Mouse (Mus musculus) E14TG2a.4 (cell line): ENCODE measurements around the gene Tsr3.
"Not testable (repeated sequence)": the region's sequence is repeated elsewhere in the genome, so short reads cannot be mapped to it uniquely, and the experiment has no call there.

Source experiments
- H3K27me3 ChIP-seq: 2 replicates; pipeline ENCODE4 v1.6.1; 2014; ENCODE audit warnings: low read length, control low read depth; ENCODE audit not compliant: insufficient read depth
- H3K36me3 ChIP-seq: 2 replicates; pipeline ENCODE4 v1.6.1; 2014; ENCODE audit warnings: low read length, control low read depth; ENCODE audit not compliant: insufficient read depth
- H3K4me1 ChIP-seq: replicated peaks from 2 replicates; pipeline ENCODE4 v1.6.1; 2014; ENCODE audit warnings: low read depth, low read length, control low read depth
- H3K4me3 ChIP-seq: replicated peaks from 2 replicates; pipeline ENCODE4 v1.5.1; 2014; ENCODE audit warnings: mild to moderate bottlenecking, low read length
- H3K9me3 ChIP-seq: 2 replicates; pipeline ENCODE4 v1.6.1; 2014; ENCODE audit warnings: low read length, control low read depth
- CTCF ChIP-seq: conservative IDR thresholded peaks from 2 replicates; pipeline ENCODE4 v1.5.1; 2014; ENCODE audit warnings: low read length
- NANOG ChIP-seq: IDR thresholded peaks from 2 replicates; pipeline ENCODE4 v1.6.1; 2014; ENCODE audit warnings: borderline replicate concordance, low read length, mixed read lengths
- POU5F1 ChIP-seq: IDR thresholded peaks from 2 replicates; pipeline ENCODE4 v1.6.1; 2014; ENCODE audit warnings: low read length, borderline replicate concordance

Gene Tsr3

GRCm38 (mm10) chr17:25220746-25221145, 19.2 kb upstream of the Tsr3 start:
- TF ChIP-seq POU5F1 (no peak), NANOG (no peak), CTCF (no peak)
- Histone ChIP-seq H3K9me3 (no peaks in the 10 kb centered on the region), H3K4me1 (peaks cover 32% of the 10 kb centered on the region), H3K4me3 (no peak overlapping the region), H3K36me3 (peaks cover 70% of the 10 kb centered on the region), H3K27me3 (no peaks in the 10 kb centered on the region)

DNA sequence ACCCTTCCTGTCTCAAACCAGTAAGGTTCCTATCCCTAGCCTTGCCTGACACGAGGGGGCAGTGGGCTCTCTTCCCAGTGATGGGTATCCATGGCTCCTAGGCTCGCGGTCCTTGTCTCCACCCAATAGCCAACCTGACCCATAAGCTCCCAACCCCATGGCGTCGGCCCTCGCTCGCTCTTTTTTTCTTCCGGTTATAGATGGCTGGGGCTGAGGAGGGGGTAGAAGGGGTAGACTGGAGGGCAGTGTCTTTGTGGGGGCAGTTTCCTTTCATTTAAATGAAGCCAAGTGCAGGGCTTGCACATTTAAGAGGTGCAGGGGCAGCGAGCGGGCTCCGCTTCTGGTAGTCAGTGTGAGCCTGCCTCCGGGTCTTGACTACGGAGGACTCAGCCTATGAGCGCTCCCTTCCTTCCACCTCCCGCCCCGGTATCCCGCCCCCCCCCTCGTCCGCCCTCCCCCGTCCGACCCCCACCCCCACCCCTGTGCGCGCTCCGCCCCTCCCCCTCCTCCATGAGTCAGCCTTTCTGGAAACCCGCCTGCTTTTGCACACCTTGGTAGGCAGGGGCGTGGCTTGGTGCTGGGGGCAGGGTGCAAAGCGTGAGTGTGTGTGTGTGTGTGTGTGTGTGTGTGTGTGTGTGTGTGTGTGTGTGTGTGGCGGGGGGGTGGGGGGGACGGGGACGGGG, 18.0 kb upstream of the Tsr3 start:
- Histone ChIP-seq H3K4me3 (peak overlapping the region; percentile 76), H3K9me3 (no peaks in the 10 kb centered on the region), H3K4me1 (peaks cover 32% of the 10 kb centered on the region), H3K27me3 (no peaks in the 10 kb centered on the region), H3K36me3 (peaks cover 70% of the 10 kb centered on the region)
- no peak for TF ChIP-seq NANOG
- no peak for TF ChIP-seq POU5F1
- no peak for TF ChIP-seq CTCF

DNA sequence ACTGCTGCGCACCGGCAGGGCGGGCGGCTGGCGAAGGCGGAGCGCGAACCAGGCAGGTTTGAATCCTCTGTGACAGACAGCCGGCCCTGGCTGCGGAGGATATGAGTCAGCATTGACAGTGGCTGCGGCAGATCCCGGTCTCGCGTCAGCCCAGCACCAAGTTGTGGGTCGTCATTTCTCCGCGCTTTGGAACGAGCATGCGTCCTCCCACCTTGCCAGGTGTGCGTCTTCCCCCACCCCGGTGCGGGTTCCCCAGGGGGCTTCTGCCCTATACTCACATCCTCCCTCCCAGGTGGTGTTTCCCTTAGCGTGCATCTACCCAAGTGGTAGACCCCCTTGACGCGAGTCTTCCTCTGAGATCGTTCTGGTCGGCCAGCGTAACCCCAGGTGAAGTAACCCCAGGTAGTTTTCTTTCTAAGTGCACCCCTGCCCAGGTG, 17.4 kb upstream of the Tsr3 start:
- H3K36me3 ChIP-seq = peaks cover 72% of the 10 kb centered on the region
- peaks cover 32% of the 10 kb centered on the region for H3K4me1 ChIP-seq
- not testable (repeated sequence) for H3K9me3 ChIP-seq, H3K27me3 ChIP-seq
- peak overlapping the region; percentile 73 for H3K4me3 ChIP-seq

DNA sequence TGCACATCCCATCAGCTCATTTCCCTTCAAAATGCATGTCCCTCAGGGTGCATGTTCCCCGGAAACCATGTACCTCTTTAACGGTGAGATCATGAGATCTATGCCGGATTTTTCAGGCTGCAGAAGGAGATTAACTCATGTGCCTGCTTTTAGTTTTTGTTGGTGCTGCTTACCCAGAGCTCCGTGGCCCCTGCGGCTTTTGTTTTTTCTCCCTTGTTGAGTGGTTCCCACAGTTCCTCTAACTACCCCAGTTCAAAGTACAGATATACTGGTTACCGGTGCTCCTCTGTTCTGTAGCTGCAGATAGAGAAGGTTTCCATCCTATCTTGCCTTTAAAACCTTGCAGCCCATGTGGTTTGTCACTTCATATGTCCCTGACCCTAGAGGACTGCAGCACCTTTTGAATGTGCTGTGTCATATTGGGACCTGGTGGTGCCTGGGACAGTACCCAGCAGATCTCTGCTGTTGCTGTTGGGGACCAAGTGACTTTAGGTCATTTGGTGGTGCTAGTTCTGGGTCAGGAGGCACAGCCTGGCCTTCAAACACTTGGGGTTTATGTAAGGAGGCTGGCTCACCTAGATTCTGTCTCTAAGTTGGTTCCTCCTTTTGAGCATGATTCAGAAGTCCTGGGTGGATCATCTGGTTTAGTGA, 16.9 kb upstream of the Tsr3 start:
- H3K4me1 ChIP-seq = peaks cover 32% of the 10 kb centered on the region
- H3K4me3 ChIP-seq = peak overlapping the region; percentile 73
- TF ChIP-seq NANOG = no peak
- no peak for TF ChIP-seq POU5F1
- TF ChIP-seq CTCF = no peak
- H3K36me3 ChIP-seq = peaks cover 73% of the 10 kb centered on the region
- H3K9me3 ChIP-seq = no peaks in the 10 kb centered on the region
- no peaks in the 10 kb centered on the region for H3K27me3 ChIP-seq

- Histone ChIP-seq H3K9me3 (no peaks in the 10 kb centered on the region), H3K27me3 (no peaks in the 10 kb centered on the region), H3K36me3 (peaks cover 74% of the 10 kb centered on the region), H3K4me3 (no peak overlapping the region), H3K4me1 (peaks cover 41% of the 10 kb centered on the region)
- TF ChIP-seq CTCF = no peak
- no peak for TF ChIP-seq POU5F1
- TF ChIP-seq NANOG = no peak
These were observed 15.3 kb upstream of the Tsr3 start for GRCm38 (mm10) chr17:25224586-25225222.

DNA sequence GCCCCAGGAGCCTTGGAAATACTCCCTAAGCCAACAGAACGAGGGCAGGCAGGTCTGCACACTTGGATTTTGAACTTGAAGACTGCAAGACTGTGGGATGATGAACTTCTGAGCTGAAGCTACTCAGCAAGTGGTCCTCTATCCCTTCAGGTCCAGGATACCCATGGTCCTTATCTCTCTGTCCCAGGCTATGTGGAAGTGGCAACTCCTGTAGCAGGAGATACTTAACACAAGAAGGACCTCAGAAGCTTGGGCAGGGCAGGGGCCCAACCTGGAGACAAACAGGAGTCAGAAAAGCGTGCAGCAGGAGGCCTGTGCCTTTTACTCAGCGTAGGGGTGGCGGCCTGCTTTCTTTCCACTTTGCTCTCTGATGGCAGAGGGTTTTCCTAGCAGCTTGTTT, 14.3 kb upstream of the Tsr3 start:
- H3K9me3 ChIP-seq = no peaks in the 10 kb centered on the region
- no peaks in the 10 kb centered on the region for H3K27me3 ChIP-seq
- H3K4me1 ChIP-seq = peaks cover 41% of the 10 kb centered on the region
- TF ChIP-seq CTCF = no peak
- no peak for TF ChIP-seq NANOG
- no peak for TF ChIP-seq POU5F1
- no peak overlapping the region for H3K4me3 ChIP-seq
- peaks cover 72% of the 10 kb centered on the region for H3K36me3 ChIP-seq

- TF ChIP-seq NANOG = no peak
- TF ChIP-seq CTCF = no peak
- no peak for TF ChIP-seq POU5F1
- H3K4me3 ChIP-seq = no peak overlapping the region
- H3K27me3 ChIP-seq = no peaks in the 10 kb centered on the region
- peaks cover 75% of the 10 kb centered on the region for H3K36me3 ChIP-seq
- no peaks in the 10 kb centered on the region for H3K9me3 ChIP-seq
- H3K4me1 ChIP-seq = peaks cover 24% of the 10 kb centered on the region
These were observed 12.0 kb upstream of the Tsr3 start for GRCm38 (mm10) chr17:25227991-25228390.

GRCm38 (mm10) chr17:25230014-25230655, 9.8 kb upstream of the Tsr3 start:
- Histone ChIP-seq H3K4me1 (peaks cover 16% of the 10 kb centered on the region), H3K36me3 (peaks cover 70% of the 10 kb centered on the region)
- H3K4me3 ChIP-seq, H3K9me3 ChIP-seq, H3K27me3 ChIP-seq: not testable (repeated sequence)

DNA sequence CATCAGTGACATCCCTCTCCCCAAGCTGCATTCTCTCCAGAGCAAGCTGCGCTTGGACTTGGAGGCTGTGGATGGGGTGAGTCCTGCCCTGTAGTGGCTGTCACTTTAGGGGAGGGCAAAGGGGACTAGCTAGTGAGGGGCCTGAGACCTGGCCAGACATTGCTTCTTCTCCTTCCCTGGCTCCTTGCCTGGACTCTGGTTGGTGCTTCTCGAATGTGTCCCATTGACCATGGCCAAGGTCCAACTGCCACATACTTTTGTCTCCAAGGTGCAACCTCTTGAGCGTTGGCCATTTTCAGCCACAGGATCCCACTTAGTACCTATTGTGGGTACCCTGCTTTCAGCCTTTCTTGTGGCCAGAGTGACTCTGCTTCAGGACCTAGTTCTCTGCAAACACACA, 9.3 kb upstream of the Tsr3 start:
- Histone ChIP-seq H3K9me3 (no peaks in the 10 kb centered on the region), H3K4me3 (no peak overlapping the region), H3K36me3 (peaks cover 71% of the 10 kb centered on the region), H3K4me1 (peaks cover 21% of the 10 kb centered on the region), H3K27me3 (no peaks in the 10 kb centered on the region)
- no peak for TF ChIP-seq NANOG
- no peak for TF ChIP-seq POU5F1
- TF ChIP-seq CTCF = no peak

GRCm38 (mm10) chr17:25231621-25232020, 8.3 kb upstream of the Tsr3 start:
- not testable (repeated sequence) for H3K9me3 ChIP-seq, H3K27me3 ChIP-seq, H3K4me3 ChIP-seq
- Histone ChIP-seq H3K4me1 (peaks cover 24% of the 10 kb centered on the region), H3K36me3 (peaks cover 65% of the 10 kb centered on the region)
